Mouse (Mus musculus) ES-E14 (cell line): ENCODE measurements around the gene Il10.

Experiments used
- CHD2 ChIP-seq: IDR thresholded peaks from 2 replicates; pipeline ENCODE4 v1.6.1; 2014; ENCODE audit warnings: mild to moderate bottlenecking, low read depth, low read length, inconsistent platforms
- HCFC1 ChIP-seq: IDR thresholded peaks from 2 replicates; pipeline ENCODE4 v1.6.1; 2012; ENCODE audit warnings: low read length, inconsistent platforms, borderline replicate concordance; ENCODE audit not compliant: insufficient read depth
- MAFK ChIP-seq: IDR thresholded peaks from 2 replicates; pipeline ENCODE4 v1.6.1; 2014; ENCODE audit warnings: mild to moderate bottlenecking, low read depth, low read length, inconsistent platforms; ENCODE audit not compliant: insufficient read depth
- ZC3H11A ChIP-seq: IDR thresholded peaks from 2 replicates; pipeline ENCODE4 v1.6.1; 2012; ENCODE audit warnings: low read depth, mild to moderate bottlenecking, inconsistent platforms, low read length, borderline replicate concordance
- ZNF384 ChIP-seq: IDR thresholded peaks from 2 replicates; pipeline ENCODE4 v1.6.1; 2012; ENCODE audit warnings: low read depth, low read length, inconsistent platforms

GRCm38 (mm10) chr1:131049361-131049806, 29.7 kb downstream of the Il10 start:
- TF ChIP-seq HCFC1, result no peak
- TF ChIP-seq MAFK, result no peak
- no peak for TF ChIP-seq CHD2
- TF ChIP-seq ZC3H11A, result no peak
- no peak for TF ChIP-seq ZNF384
